Mouse (Mus musculus) left cerebral cortex, postnatal 36 days (tissue): ENCODE results near the gene Ncoa3. TPM values are rescaled to one million over a fixed set of nuclear protein-coding genes. Genes with fewer than 3 reads are reported as not detected.

Experiments
- DNase-seq, 2 experiments: peaks; one replicate each; pipeline ENCODE4 v3.0.0; 2021 to 2022; ENCODE audit warnings: low spot score in 2 of 2, mixed read lengths in 1 of 2
- intact Hi-C: fragments of 180-260 bp; cut with DNase I; formaldehyde crosslinking; loops from one replicate; pipeline ENCODE4 v1.15.1; 2025
- total RNA-seq, 2 experiments: library from RNA; stranded (reverse); gene quantifications; 2 replicates each; pipeline ENCODE4 v1.2.3; 2021

The Ncoa3 gene
- total RNA-seq, 2 experiments from 2014 or later, result 27.9 to 36.6 TPM

DNA sequence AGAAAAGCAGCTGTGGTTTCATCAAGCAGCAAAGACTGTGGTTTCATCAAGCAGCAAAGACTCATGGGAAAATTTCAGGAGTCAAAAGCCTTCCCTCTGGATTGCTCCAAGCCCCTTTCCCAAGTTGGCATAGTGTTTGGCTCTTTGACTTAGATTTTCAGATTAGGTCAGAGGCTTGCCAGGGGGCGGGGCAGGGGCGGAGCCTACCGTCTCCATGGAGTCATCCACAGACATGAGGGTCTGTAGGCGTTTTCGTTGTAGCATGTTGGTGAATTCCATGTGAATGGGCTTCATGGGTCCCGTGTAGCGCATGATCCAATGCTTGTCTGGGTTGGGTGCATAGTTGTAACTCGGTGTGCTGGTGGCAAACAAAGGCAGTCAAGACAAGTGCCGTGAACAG lies 96.6 kb downstream of the Ncoa3 start:
- no peak for DNase-seq
- intact Hi-C loops, result loop anchor here (10.0 kb wide), 1 partner anchor 696 kb away; no protein-coding TSS in a partner anchor

GRCm38 (mm10) chr2:166090131-166090581 lies 97.7 kb downstream of the Ncoa3 start:
- DNase-seq, result no peak
- intact Hi-C loops, result no loop called here

GRCm38 (mm10) chr2:166091599-166091998 lies 99.2 kb downstream of the Ncoa3 start:
- DNase-seq, result no peak
- intact Hi-C loops, result no loop called here

DNA sequence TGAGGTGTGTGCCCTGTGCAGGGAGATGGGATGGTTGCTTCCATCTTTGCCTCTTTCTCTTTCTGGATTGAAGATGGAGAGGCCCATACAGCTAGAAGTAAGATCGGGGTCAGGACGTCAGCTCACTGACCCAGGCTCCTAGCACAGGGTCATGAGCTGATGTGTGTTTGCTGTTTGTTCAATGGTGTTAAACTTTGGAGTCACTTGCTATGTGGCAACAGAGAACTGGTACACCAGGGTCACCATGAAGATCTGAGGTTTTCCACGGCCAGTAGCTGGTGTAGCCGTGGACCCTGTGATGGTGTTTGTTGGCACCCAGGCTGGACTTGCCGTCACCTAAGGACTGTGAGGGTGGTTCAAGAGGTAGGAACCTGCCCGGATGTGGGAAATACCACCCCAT lies 100.0 kb downstream of the Ncoa3 start:
- no peak for DNase-seq
- intact Hi-C loops, result no loop called here

GRCm38 (mm10) chr2:166096300-166096699 lies 103.9 kb downstream of the Ncoa3 start:
- no peak for DNase-seq
- intact Hi-C loops, result no loop called here

DNA sequence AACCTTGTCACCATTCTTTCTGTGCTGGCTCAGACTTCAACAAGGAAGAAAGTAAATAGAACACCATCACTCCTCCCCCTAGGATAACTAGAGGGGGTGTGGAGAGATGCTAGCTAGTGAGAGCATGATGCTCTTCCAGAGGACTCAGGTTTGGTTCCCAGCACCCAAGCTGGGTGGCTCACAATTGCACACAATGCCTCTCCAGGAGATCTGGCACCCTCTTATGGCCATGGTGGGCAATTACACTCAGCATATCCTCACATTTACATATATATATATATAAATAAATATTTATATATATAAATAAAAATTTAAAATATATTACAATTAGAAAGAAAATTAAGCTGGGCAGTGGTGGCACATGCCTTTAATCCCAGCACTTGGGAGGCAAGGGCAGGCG lies 104.4 kb downstream of the Ncoa3 start:
- DNase-seq, result no peak
- intact Hi-C loops, result no loop called here

DNA sequence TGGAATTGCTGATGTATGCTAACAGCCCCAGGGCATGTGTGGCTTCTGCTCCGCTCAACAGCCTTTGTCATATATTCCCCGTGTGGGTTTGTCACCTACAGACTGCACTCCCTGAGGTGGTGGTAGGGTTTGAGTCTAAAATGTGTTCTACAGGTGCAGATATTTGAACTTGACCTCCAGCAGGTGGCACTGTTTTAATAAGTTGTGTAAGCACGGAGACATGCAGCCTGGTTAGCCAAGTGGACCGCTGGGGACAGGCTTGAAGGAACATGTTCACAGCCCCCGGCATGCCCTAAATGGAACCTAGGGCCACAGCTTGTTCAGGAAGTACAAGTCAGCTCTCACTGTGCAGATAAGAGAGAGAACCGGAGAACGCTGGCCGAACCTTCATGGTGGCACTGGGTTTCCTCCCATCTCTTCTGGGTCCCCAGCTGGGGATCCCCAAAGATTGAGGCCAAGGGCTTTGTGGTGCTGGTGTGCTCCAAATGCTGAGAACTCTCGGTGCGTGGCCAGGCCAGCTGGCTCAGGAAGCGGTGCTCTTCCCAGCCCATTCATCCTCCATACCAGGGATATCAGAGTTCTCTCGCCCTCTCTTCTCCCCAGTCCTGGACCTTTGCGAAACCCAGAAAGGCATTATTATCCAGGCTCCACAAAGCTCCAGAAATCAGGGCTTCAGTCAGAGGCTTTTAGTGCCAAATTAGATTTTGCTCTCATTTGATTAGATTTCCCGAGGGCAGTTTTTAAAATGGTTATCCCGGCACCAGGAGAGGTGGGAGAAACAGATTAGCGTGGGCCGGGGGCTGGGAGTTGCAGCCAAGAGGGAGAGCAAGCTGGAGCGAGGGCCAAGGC lies 105.2 kb downstream of the Ncoa3 start:
- no peak for DNase-seq
- intact Hi-C loops, result no loop called here

DNA sequence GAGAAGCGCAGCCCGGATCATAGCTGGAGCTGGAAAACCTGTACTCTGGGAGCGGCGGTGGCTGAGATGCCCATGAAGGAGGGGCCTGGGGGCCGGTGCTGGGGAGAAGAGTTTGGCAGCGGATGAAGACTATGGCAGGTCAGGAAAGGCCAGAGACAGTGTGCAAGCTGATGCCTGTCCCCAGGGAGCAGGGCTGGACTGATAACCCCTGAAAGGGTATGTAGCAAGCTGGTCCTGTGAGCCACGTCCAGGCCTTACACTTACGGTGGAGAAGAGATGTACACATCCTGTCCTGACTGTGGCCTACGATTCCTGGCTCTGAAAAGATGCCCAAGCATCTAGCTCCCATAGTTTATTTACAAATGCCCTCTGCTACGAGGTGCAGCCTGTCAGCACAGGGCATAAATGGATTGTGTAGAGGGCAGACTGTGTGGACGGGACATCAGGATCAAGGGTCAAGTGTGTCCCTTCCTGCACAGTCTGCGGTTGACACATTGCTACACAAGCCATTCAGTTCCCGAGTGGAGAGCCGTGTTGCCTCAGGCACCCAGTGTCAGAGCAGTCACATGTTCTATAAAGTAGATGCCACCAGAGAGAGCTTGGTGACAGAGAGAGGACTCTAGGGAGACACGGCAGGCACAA lies 106.0 kb downstream of the Ncoa3 start:
- intact Hi-C loops, result no loop called here
- no peak for DNase-seq

- intact Hi-C loops, result loop anchor here (5.0 kb wide), 1 partner anchor 52 kb away; no protein-coding TSS in a partner anchor
Measured at GRCm38 (mm10) chr2:166100309-166101262, 108.2 kb downstream of the Ncoa3 start.

GRCm38 (mm10) chr2:166102893-166103292 lies 110.5 kb downstream of the Ncoa3 start:
- no peak for DNase-seq
- intact Hi-C loops, result loop anchor here (5.0 kb wide), 1 partner anchor 49 kb away; no protein-coding TSS in a partner anchor

More at GRCm38 (mm10) chr2:166100309-166101262, 108.2 kb downstream of the Ncoa3 start:
- no peak for DNase-seq

- DNase-seq, result no peak
- intact Hi-C loops, result loop anchor here (5.0 kb wide), 2 partner anchors 336 to 456 kb away; no protein-coding TSS in a partner anchor
Measured at GRCm38 (mm10) chr2:166105911-166106310, 113.5 kb downstream of the Ncoa3 start.

GRCm38 (mm10) chr2:166106631-166107030 lies 114.2 kb downstream of the Ncoa3 start:
- intact Hi-C loops, result loop anchor here (5.0 kb wide), 2 partner anchors 336 to 456 kb away; no protein-coding TSS in a partner anchor
- DNase-seq, result no peak

GRCm38 (mm10) chr2:166107911-166108310 lies 115.5 kb downstream of the Ncoa3 start:
- intact Hi-C loops, result loop anchor here (5.0 kb wide), 2 partner anchors 334 to 454 kb away; no protein-coding TSS in a partner anchor
- no peak for DNase-seq

DNA sequence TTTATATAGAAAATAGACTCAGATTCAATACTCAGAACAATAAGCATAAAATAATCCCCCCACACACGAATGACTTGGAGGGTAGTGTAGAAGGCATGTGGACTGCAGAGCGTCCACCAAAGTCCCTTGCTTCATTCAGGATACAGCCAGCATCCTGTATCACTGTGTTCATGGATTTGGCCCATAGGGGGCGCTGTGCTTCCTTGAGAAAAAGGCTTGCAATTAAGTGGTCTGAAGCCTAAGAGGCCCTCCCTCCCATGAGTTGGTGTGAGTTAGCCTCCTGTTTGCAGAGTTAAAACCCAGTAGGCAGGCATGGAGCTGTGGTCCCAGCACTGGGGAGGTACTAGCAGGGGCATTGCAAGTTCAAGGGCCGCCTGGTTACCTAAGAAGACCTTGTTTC lies 115.9 kb downstream of the Ncoa3 start:
- intact Hi-C loops, result loop anchor here (5.0 kb wide), 2 partner anchors 334 to 454 kb away; no protein-coding TSS in a partner anchor
- DNase-seq, result peak; percentile 82

DNA sequence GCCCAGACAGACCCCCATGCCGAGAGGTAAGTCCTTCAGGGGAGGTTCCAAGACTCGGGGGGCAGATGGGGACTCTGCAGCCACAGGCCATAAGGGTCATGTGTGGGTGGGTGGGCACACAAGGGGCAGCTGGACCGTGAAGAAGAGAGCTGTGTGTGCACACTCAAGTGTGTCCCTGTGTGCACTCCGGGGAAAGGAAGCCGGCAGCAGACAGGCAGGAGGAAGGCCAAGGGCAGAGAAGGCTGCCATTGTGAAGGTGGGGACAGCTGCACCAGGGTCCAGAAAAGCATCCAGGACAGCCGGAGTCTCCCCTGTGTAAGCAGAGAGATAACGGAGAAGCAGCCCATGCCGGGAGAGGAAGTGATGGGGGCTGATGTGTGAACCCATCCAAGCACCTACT lies 118.3 kb downstream of the Ncoa3 start:
- no peak for DNase-seq
- intact Hi-C loops, result no loop called here

- intact Hi-C loops, result no loop called here
- DNase-seq, result no peak
Measured at GRCm38 (mm10) chr2:166111238-166111637, 118.8 kb downstream of the Ncoa3 start.

GRCm38 (mm10) chr2:166111831-166112250 lies 119.4 kb downstream of the Ncoa3 start:
- no peak for DNase-seq
- intact Hi-C loops, result no loop called here

DNA sequence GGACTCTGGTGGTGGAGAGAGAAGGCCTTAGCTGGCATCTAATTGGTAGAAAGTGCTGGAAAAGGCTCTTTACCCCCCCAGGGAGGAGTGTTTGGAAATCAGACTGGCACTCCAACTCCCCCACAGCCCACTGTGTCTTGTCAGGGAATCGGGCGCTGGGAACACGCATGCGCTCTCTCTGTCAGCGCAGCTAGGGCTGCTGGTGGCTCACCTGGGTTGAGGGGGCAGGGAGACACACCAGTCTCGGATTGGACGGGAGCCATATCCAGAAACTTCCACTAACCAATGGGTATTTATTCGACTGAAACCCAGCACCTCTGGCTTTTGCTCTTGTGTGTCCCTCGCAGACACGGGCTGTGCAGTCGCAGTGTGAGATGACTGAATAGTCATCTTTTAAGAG lies 120.5 kb downstream of the Ncoa3 start:
- intact Hi-C loops, result no loop called here
- no peak for DNase-seq

DNA sequence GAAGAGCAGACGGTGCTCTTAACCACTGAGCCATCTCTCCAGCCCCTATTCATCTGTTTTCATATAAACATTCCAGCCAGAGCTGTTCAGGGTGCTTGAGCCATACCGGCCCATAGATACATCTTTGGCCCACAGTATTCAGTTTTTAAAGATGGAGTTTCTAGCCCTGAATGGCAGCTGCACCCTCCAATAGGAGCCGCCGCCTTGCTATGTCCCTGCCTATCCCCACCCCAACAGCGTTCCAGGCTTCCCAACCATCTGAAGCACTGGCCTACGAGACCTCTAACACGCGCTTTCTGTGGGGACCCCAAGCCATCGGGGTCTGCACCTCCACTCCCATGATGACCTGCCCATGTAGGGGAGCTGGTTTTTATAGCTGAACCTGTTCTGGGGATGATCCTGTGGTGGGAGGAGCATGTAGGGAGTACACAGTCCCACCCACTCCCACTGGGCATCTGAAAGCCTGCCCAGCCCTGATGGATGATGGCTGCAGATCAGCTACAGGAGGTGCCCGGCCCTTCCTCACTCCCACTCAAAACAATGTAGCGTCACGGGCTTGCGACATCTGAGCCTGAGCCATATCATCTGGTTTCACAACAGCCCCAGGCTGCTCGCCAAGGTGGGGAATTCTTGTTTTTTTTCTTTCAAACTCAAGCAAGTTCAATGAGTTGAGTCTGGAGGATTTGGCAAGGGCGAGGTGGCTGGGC lies 123.3 kb downstream of the Ncoa3 start:
- DNase-seq, result no peak
- intact Hi-C loops, result no loop called here
